Mouse (Mus musculus) ES-E14 (cell line): ENCODE measurements at regions not wholly inside any gene's neighbourhood (a gene's known extent, or its start where the extent isn't known, plus 50 kb on each side); places are given as distances from the start of the nearest gene placed in this dataset.

Source experiments
- DNase-seq: peaks from one replicate; pipeline ENCODE4 v3.0.0-alpha.2; 2013; ENCODE audit warnings: low read depth, low spot score
- H3K27ac ChIP-seq: 2 replicates; pipeline ENCODE4 v1.5.1; 2012; ENCODE audit warnings: low read depth, mild to moderate bottlenecking, low read length, moderate library complexity, mixed read lengths; ENCODE audit not compliant: poor library complexity, insufficient read depth, severe bottlenecking
- H3K36me3 ChIP-seq: 2 replicates; pipeline ENCODE4 v1.6.1; 2012; ENCODE audit warnings: mild to moderate bottlenecking, low read length, moderate library complexity, mixed read lengths; ENCODE audit not compliant: control insufficient read depth, poor library complexity, insufficient read depth, severe bottlenecking
- H3K4me1 ChIP-seq, 2 experiments: fragments of 150-350 bp in 1 of 2; sonication (generic) in 1 of 2; 2 replicates each; pipeline ENCODE4 v1.6.1; 2012; ENCODE audit warnings: low read length in 2 of 2, mild to moderate bottlenecking in 1 of 2, mixed read lengths in 1 of 2; ENCODE audit not compliant: control insufficient read depth in 2 of 2, insufficient read depth in 2 of 2, poor library complexity in 1 of 2
- H3K4me3 ChIP-seq, 2 experiments: fragments of 150-350 bp in 1 of 2; sonication (generic) in 1 of 2; 2 replicates each; pipeline ENCODE4 v1.5.1; 2012; ENCODE audit warnings: low read length in 2 of 2, low read depth in 1 of 2, mild to moderate bottlenecking in 1 of 2, mixed read lengths in 1 of 2; ENCODE audit not compliant: insufficient read depth in 1 of 2, poor library complexity in 1 of 2, severe bottlenecking in 1 of 2
- H3K9ac ChIP-seq: 2 replicates; pipeline ENCODE4 v1.6.1; 2012; ENCODE audit warnings: low read depth, mild to moderate bottlenecking, low read length, mixed read lengths; ENCODE audit not compliant: poor library complexity, insufficient read depth, severe bottlenecking
- H3K9me3 ChIP-seq: fragments of 150-350 bp; sonication (generic); 2 replicates; pipeline ENCODE4 v1.6.1; 2012; ENCODE audit warnings: low read depth, mild to moderate bottlenecking, low read length; ENCODE audit not compliant: control insufficient read depth, insufficient read depth
- CHD2 ChIP-seq: IDR thresholded peaks from 2 replicates; pipeline ENCODE4 v1.6.1; 2014; ENCODE audit warnings: mild to moderate bottlenecking, low read depth, low read length, inconsistent platforms
- HCFC1 ChIP-seq: IDR thresholded peaks from 2 replicates; pipeline ENCODE4 v1.6.1; 2012; ENCODE audit warnings: low read length, inconsistent platforms, borderline replicate concordance; ENCODE audit not compliant: insufficient read depth
- MAFK ChIP-seq: IDR thresholded peaks from 2 replicates; pipeline ENCODE4 v1.6.1; 2014; ENCODE audit warnings: mild to moderate bottlenecking, low read depth, low read length, inconsistent platforms; ENCODE audit not compliant: insufficient read depth
- ZC3H11A ChIP-seq: IDR thresholded peaks from 2 replicates; pipeline ENCODE4 v1.6.1; 2012; ENCODE audit warnings: low read depth, mild to moderate bottlenecking, inconsistent platforms, low read length, borderline replicate concordance
- ZNF384 ChIP-seq: IDR thresholded peaks from 2 replicates; pipeline ENCODE4 v1.6.1; 2012; ENCODE audit warnings: low read depth, low read length, inconsistent platforms
- in situ Hi-C, 2 experiments: fragments of 600-800 bp; cut with MboI; formaldehyde crosslinking; loops; one replicate each; pipeline ENCODE4 v1.15.1; 2025; ENCODE audit warnings: low sequenced_read_pairs in 2 of 2, inconsistent platforms in 1 of 2; ENCODE audit not compliant: unreplicated experiment in 2 of 2

GRCm38 (mm10) chr13:97626116-97626515, 134.3 kb downstream of the Gm10260 start:
- Histone ChIP-seq H3K4me1 (no peaks in the 10 kb centered on the region), H3K36me3 (no peaks in the 10 kb centered on the region; the same call in 1 of the 2 replicates), H3K9me3 (no peaks in the 10 kb centered on the region), H3K27ac (no peak overlapping the region), H3K9ac (no peak overlapping the region), H3K4me3 (no peak overlapping the region)
- TF ChIP-seq ZC3H11A (no peak), HCFC1 (no peak), ZNF384 (no peak), MAFK (no peak), CHD2 (no peak)
- DNase-seq, result no peak
- in situ Hi-C loops, result no loop called here

- Histone ChIP-seq H3K4me3 (no peak overlapping the region), H3K9me3 (no peaks in the 10 kb centered on the region), H3K36me3 (no peaks in the 10 kb centered on the region; the same call in 1 of the 2 replicates), H3K27ac (no peak overlapping the region), H3K4me1 (no peaks in the 10 kb centered on the region), H3K9ac (no peak overlapping the region)
- no peak for DNase-seq
- in situ Hi-C loops, result no loop called here
- no peak for TF ChIP-seq ZNF384
- no peak for TF ChIP-seq CHD2
- TF ChIP-seq ZC3H11A, result no peak
These were observed 135.0 kb downstream of the Gm10260 start for GRCm38 (mm10) chr13:97625391-97625790.

GRCm38 (mm10) chr13:97618190-97618586, 142.2 kb downstream of the Gm10260 start:
- no peaks in the 10 kb centered on the region for H3K9me3 ChIP-seq
- in situ Hi-C loops, result loop anchor here in 1 of 2 experiments (25.0 kb wide), 1 partner anchor 381 kb away; the partner anchor contains the start of gene Enc1
- H3K4me1 ChIP-seq, result peaks cover 2 to 3% of the 10 kb centered on the region in 2 experiments; a peak in 1 of 4 replicates
- H3K36me3 ChIP-seq, result no peaks in the 10 kb centered on the region
- H3K9ac ChIP-seq, result no peak overlapping the region
- TF ChIP-seq ZC3H11A (no peak), HCFC1 (no peak), CHD2 (no peak), ZNF384 (no peak), MAFK (no peak)
- H3K27ac ChIP-seq, result no peak overlapping the region
- no peak overlapping the region for H3K4me3 ChIP-seq
- DNase-seq, result no peak

GRCm38 (mm10) chr13:97617511-97618189, 142.8 kb downstream of the Gm10260 start:
- TF ChIP-seq HCFC1 (no peak), MAFK (no peak), CHD2 (no peak)
- no peak overlapping the region for H3K27ac ChIP-seq
- DNase-seq, result no peak
- no peak overlapping the region for H3K4me3 ChIP-seq
- H3K4me1 ChIP-seq, result peaks cover 2 to 3% of the 10 kb centered on the region in 2 experiments; a peak in 1 of 4 replicates
- in situ Hi-C loops, result loop anchor here in 1 of 2 experiments (25.0 kb wide), 1 partner anchor 380 kb away; the partner anchor contains the start of gene Enc1
- H3K9me3 ChIP-seq, result no peaks in the 10 kb centered on the region
- no peaks in the 10 kb centered on the region for H3K36me3 ChIP-seq
- peak overlapping the region; percentile 26; the same call in 1 of the 2 replicates for H3K9ac ChIP-seq

GRCm38 (mm10) chr13:97616919-97617318, 143.5 kb downstream of the Gm10260 start:
- in situ Hi-C loops, result loop anchor here in 1 of 2 experiments (25.0 kb wide), 1 partner anchor 380 kb away; the partner anchor contains the start of gene Enc1
- H3K9me3 ChIP-seq, result no peaks in the 10 kb centered on the region

More at GRCm38 (mm10) chr13:97616919-97617318, 143.5 kb downstream of the Gm10260 start:
- no peaks in the 10 kb centered on the region for H3K36me3 ChIP-seq
- no peak for DNase-seq
- H3K4me1 ChIP-seq, result peaks cover 2 to 3% of the 10 kb centered on the region in 2 experiments; a peak in 1 of 4 replicates
- H3K9ac ChIP-seq, result no peak overlapping the region
- no peak overlapping the region for H3K27ac ChIP-seq
- no peak overlapping the region for H3K4me3 ChIP-seq
- no peak for TF ChIP-seq ZNF384
- no peak for TF ChIP-seq MAFK
- no peak for TF ChIP-seq HCFC1
- no peak for TF ChIP-seq ZC3H11A
- no peak for TF ChIP-seq CHD2
